Mouse (Mus musculus) fibroblast of lung, adult 2 months (primary cell): ENCODE data around the gene Gfpt2.
"Not testable (repeated sequence)": the region's sequence is repeated elsewhere in the genome, so short reads cannot be mapped to it uniquely, and the experiment has no call there.

Experiments
- DNase-seq: peaks from one replicate; pipeline ENCODE4 v3.0.0-alpha.2; 2011; ENCODE audit warnings: low read depth

Gene Gfpt2

GRCm38 (mm10) chr11:49793619-49794341 is at the start of gene Gfpt2:
Gene Gfpt2, plus strand, starts transcription at chr11:49794178.
- DNase-seq: peak; percentile 63

- DNase-seq: no peak
These were observed 49.0 kb upstream of the Gfpt2 start for GRCm38 (mm10) chr11:49744981-49745380.

DNA sequence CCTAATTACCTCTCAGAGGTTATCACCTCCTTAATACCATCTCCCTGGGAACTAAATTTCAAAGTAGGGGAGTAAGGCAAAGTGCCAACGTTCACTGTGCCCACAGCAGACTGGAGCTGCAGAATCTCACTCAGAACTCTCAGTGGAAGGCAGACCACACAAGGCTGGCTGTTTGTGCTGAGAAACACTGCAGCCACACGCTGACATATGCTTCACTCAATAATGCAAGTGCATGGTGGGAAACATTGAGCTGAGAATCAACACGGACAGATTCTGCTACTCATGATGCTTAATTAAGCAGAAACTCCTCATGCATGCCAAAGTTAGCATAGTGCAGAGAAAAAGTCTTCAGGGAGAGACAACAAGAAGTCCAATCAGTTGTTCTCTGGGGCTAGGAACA is 48.1 kb upstream of the Gfpt2 start:
- DNase-seq: no peak

- DNase-seq: no peak
These were observed 47.2 kb upstream of the Gfpt2 start for GRCm38 (mm10) chr11:49746756-49747155.

- no peak for DNase-seq
These were observed 38.9 kb upstream of the Gfpt2 start for GRCm38 (mm10) chr11:49754958-49755665.

- DNase-seq: peak; percentile 75
These were observed 35.9 kb upstream of the Gfpt2 start for GRCm38 (mm10) chr11:49758096-49758495.

DNA sequence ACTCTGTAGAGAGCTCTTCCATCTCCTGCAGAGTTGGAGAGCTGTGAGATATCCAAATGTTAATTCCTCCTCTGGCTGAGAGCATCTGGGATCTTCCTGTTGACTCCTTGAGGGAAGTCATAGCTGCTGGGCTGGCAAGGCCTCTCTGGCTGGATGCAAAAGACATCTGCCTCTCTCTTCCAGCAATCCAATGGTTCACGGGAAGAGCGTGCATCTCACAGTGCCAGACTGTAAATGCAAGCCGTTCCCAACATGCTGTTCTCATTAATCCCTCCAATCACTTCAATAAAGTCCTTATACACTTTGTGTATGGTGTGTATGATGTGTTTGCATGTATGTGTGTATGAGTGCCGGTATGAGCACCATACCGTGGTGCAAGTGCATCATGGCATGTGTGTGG is 32.8 kb upstream of the Gfpt2 start:
- DNase-seq: no peak

DNA sequence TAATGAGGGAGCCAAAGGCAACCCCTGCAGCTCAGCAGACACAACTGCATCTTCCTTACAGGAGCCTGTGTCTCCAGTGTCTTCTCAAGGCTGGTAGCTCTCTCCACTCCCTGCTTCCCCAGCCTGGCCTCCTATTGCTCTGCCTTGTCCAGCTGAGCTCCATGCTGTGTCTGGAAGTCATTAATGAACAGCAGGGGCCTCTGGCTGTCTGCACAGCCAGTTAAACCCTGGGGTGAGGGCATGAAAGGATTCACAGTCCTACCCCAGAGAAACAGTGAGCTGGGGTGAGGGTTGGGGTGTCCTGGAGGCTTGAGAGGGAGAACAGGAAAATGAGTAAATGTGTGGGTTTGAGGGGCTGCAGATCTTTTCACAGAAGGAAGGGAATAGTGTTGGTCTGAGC is 30.4 kb upstream of the Gfpt2 start:
- DNase-seq: no peak

DNA sequence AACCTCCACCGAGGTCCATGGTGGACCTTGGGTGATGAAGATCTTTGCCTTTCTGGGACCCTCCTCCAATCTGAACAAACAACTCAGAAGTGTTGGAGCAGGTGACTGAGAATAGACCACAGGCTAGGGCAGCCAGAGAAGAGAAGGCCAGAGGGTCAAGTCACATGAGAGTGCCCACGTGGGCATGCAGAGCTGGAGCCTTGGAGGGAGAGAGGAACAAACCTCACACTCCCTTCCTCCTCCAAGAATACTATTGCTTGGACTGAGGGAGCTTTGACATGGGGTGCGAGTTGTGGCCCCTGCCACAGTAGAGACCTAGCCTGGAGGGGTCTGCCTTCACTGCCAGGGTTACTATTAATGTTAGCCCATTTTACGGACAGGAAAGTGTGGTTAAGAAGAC is 30.0 kb upstream of the Gfpt2 start:
- DNase-seq: no peak

- DNase-seq: peak; percentile 35
These were observed 29.2 kb upstream of the Gfpt2 start for GRCm38 (mm10) chr11:49764639-49765299.

DNA sequence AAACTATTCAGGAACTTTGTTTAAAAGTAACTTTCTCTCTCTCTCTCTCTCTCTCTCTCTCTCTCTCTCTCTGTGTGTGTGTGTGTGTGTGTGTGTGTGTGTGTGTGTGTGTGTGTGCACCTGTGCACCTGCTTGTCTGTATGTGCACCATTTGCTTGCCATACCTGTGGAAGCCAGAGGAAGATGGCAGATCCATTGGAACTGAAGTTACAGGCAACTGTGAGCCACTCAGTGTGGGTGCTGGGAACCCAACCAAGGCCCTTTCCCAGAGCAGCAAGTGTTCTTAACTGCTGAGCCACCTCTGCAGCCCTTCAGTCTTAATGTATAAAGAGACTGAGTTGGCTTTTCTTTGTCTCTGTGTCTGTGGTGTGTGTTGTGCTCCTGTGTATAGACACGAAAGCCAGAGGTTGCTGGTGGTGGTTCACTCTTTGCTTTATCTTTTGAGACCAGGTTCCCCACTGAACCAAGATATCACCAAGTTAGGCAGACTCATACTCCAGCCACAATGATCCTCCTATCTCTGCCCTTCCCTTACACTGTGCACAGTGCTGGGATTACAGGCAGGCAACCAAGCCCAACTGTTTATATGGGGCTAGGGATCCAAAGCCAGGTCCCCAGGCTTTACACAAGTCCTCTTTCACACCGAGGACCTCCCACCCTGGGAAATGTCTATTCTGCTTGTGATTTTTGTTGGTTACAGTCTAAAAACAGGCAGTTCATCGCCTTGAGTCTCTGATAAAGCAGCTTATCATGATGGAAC is 28.4 kb upstream of the Gfpt2 start:
- no peak for DNase-seq

GRCm38 (mm10) chr11:49766137-49766411 is 27.9 kb upstream of the Gfpt2 start:
- no peak for DNase-seq

GRCm38 (mm10) chr11:49767497-49767896 is 26.5 kb upstream of the Gfpt2 start:
- DNase-seq: not testable (repeated sequence)

- DNase-seq: no peak
These were observed 25.2 kb upstream of the Gfpt2 start for GRCm38 (mm10) chr11:49768781-49769180.

DNA sequence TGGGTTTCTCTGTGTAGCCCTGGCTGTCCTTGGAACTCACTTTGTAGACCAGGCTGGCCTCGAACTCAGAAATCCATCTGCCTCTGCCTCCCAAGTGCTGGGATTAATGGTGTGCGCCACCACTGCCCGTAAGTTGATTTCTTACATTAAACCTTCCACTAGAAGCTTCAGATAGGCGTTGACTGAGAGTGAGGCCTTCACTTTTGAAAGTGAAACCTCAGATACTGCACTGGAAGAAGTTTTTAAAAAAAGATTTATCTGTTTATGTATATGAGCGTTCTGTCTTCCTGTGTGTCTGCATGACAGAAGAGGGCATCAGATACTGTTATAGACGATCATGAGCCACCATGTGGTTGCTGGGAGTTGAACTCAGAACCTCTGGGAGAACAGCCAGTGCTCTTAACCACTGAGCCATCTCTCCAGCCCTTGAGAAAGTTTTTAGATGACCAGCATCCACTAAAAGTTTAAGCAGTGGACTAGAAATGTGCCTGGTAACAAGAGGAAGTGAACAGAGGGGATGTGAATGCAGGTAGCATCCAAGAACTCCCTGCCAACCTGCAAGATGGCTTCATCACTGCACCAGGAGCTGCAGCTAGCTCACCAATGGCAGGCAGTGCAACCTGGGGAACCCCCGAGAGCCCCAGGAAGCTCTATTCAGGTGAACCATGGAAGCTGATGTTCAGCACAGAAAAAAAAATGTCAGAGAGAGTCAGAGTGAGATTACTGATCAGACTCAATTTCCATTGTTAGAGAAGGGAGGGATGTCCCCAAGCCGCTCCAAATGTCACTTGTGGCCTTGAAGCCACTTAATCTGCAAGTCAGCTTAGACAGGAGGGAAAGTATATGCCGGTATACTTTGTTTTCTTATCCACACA is 23.1 kb upstream of the Gfpt2 start:
- DNase-seq: no peak

- no peak for DNase-seq
These were observed 21.7 kb upstream of the Gfpt2 start for GRCm38 (mm10) chr11:49772251-49772650.

- DNase-seq: no peak
These were observed 19.1 kb upstream of the Gfpt2 start for GRCm38 (mm10) chr11:49774894-49775293.

- DNase-seq: no peak
These were observed 15.1 kb upstream of the Gfpt2 start for GRCm38 (mm10) chr11:49778844-49779243.

DNA sequence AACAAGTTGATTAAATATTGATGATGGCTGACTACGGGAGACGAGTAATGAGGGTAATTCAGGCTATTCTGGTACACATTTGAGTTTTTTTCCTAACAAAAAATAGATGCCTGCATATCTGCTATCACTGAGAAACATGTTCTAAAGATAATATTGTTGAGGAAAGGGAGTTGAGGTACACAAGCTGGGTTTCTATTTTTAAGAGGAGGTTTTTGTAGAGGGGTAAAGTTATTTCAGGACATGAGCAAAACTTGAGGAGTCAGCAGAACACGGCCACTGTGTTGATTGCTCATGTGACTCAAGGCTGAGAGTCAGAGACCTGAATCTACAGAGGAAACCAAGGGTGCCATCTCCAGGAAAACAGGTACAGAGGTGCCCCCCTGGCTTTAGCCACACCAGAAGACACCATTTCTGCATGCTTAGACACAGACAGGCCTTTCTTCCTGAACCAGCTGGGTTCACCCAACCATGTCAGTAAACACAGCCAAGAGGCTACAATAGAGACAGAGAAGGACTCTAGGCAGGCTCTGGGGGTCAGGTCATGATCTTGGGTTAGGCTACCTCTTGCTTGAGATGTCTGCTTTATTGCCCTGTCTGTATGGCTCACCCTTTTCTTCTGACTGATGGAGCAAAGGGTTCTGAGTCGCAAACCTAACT is 13.7 kb upstream of the Gfpt2 start:
- DNase-seq: no peak

GRCm38 (mm10) chr11:49781833-49782399 is 12.1 kb upstream of the Gfpt2 start:
- DNase-seq: no peak

GRCm38 (mm10) chr11:49793131-49793530 is 847 bp upstream of the Gfpt2 start:
- DNase-seq: no peak
